Mouse (Mus musculus): ENCODE results near the gene Gm10295.

Gene Gm10295

DNA sequence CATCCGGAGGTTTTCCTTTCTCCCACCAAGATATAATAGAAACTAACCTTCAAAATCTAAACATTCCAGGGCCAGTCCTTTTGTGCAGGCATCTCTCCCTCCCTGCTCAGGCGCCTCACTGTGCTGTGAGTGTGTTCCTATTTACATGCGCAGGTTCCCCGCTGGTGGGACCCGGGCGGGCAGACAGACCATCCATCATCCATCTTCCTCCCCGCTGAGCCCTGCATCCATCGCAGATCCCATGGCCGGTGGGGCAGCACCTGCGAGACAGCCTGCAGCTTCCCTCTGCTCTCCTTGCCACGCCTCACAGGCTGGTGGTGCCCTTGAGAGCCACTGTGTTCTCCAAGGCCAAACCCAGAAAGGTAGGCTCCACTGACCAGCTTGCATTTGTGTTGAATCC lies at the start of gene Gm10295:
Gene Gm10295, minus strand, starts transcription at position 122 of the 400 bp plus-strand sequence.
- in situ Hi-C loops (cut with MboI, MseI): no loop called here

GRCm38 (mm10) chr7:71401032-71401431 lies 49.7 kb upstream of the Gm10295 start:
- in situ Hi-C loops (cut with MboI, MseI): loop anchor here in 1 of 2 experiments (25.0 kb wide), 1 partner anchor 1914 kb away; no protein-coding TSS in a partner anchor

GRCm38 (mm10) chr7:71399891-71400632 lies 48.8 kb upstream of the Gm10295 start:
- in situ Hi-C loops (cut with MboI, MseI): loop anchor here (25.0 kb wide), 2 partner anchors 762 to 1913 kb away; no protein-coding TSS in a partner anchor

DNA sequence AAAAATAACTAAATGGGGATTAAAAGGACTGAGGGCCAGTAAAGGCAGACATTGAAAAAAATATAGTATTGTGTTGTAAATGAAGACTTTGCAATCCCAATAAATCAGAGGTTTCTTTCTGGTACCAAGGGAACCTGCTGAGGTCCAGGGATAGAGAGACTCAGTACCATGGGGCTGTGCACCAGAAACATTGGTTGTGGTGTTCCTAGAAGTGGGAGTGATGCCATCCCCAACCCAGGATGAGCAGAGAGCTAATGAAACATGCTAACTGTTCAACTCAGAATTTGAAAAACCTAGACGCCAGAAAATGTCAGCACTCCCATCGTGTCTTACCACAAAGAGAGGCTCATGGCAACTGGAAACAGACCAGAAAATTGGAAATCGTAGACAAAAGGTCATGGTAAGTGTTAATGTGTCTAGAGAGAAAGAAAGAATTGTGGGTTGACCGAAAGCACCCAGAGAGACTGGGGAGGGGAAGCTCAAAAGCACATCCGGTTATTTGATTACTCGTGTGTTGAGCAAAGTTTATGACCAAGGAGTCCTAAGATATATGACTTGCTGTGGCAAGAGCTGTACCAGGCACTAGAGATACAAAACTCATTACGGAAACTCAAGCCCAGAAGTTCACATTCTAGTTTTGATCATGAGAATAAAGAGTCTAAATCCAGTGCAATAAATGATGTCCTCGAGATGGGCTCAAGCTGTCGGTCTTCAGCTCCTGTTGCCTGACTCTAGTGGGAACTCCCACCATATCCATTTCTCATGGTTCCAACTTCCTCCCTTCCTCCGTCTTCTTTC lies 47.9 kb upstream of the Gm10295 start:
- in situ Hi-C loops (cut with MboI, MseI): loop anchor here in 1 of 2 experiments (25.0 kb wide), 1 partner anchor 763 kb away; no protein-coding TSS in a partner anchor

DNA sequence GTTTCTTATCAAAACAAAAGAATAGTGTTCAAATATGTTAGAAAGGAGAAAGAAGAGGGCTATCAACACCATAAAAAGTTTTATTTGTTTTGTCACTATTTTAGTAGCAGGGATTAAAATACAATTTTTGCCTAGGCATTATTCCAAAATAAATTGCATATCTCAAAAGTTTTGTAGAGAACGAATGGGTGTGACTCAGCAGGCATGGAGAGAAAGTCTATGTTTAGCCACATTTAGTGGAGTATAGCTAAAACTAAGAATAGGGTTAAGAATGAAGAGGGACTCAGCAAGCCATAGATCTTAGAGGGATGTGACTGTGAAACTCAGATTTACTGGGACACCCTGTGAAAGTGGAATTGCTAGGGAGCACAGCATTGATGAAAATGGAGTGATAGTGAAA lies 47.1 kb upstream of the Gm10295 start:
- in situ Hi-C loops (cut with MboI, MseI): loop anchor here in 1 of 2 experiments (25.0 kb wide), 1 partner anchor 764 kb away; no protein-coding TSS in a partner anchor

- in situ Hi-C loops (cut with MboI, MseI): loop anchor here in 1 of 2 experiments (25.0 kb wide), 1 partner anchor 769 kb away; no protein-coding TSS in a partner anchor
Measured at GRCm38 (mm10) chr7:71392795-71393341, 41.6 kb upstream of the Gm10295 start.

DNA sequence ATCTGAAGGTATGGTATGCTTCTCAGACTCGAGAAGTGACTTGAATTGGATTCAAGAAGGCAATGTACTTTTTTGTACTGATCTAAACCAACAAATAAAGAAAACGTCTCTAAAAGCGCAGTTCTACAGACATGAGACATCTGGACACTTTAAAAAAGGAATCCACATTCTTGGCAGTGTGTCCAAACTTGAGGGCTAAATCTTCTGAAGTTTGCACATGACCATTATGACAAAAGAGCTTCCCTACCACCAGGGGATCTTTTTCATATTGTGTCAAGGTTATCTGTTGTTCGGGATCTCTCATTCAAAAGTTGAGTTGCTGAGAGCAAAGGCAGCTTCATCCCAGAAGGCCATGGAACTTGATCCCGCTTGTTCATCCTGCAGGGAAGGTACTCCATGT lies 40.0 kb upstream of the Gm10295 start:
- in situ Hi-C loops (cut with MboI, MseI): loop anchor here in 1 of 2 experiments (25.0 kb wide), 1 partner anchor 771 kb away; no protein-coding TSS in a partner anchor

- in situ Hi-C loops (cut with MboI, MseI): loop anchor here in 1 of 2 experiments (25.0 kb wide), 1 partner anchor 772 kb away; no protein-coding TSS in a partner anchor
Measured at GRCm38 (mm10) chr7:71390291-71390690, 39.0 kb upstream of the Gm10295 start.

- in situ Hi-C loops (cut with MboI, MseI): loop anchor here (10.0 to 25.0 kb wide), 2 partner anchors 479 to 776 kb away; no protein-coding TSS in a partner anchor
Measured at GRCm38 (mm10) chr7:71386050-71386449, 34.8 kb upstream of the Gm10295 start.

DNA sequence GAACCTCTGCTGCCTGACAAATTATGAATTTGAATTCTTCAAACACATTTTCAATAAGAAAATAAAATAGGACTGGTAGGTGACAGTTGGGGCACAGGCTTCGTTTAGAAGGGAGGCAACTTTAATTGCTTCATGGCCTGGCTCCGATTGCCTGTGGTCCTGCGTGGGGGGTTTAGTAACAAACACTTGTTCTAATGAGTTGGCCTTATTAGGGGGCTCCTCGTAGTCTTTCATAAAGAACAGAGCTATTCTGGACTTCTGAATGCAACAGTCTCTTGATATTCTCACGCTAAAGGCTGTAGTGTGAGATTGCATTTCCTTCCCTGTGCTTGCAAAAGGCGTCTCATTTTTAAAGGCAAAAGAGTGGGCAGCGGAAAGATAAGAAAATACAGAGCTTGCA lies 33.6 kb upstream of the Gm10295 start:
- in situ Hi-C loops (cut with MboI, MseI): loop anchor here (5.0 to 25.0 kb wide), 3 partner anchors 480 to 777 kb away; no protein-coding TSS in a partner anchor

GRCm38 (mm10) chr7:71383341-71384130 lies 32.3 kb upstream of the Gm10295 start:
- in situ Hi-C loops (cut with MboI, MseI): loop anchor here (5.0 to 25.0 kb wide), 3 partner anchors 481 to 779 kb away; no protein-coding TSS in a partner anchor

GRCm38 (mm10) chr7:71379826-71380825 lies 28.8 kb upstream of the Gm10295 start:
- in situ Hi-C loops (cut with MboI, MseI): loop anchor here (5.0 to 25.0 kb wide), 3 partner anchors 485 to 782 kb away; no protein-coding TSS in a partner anchor

DNA sequence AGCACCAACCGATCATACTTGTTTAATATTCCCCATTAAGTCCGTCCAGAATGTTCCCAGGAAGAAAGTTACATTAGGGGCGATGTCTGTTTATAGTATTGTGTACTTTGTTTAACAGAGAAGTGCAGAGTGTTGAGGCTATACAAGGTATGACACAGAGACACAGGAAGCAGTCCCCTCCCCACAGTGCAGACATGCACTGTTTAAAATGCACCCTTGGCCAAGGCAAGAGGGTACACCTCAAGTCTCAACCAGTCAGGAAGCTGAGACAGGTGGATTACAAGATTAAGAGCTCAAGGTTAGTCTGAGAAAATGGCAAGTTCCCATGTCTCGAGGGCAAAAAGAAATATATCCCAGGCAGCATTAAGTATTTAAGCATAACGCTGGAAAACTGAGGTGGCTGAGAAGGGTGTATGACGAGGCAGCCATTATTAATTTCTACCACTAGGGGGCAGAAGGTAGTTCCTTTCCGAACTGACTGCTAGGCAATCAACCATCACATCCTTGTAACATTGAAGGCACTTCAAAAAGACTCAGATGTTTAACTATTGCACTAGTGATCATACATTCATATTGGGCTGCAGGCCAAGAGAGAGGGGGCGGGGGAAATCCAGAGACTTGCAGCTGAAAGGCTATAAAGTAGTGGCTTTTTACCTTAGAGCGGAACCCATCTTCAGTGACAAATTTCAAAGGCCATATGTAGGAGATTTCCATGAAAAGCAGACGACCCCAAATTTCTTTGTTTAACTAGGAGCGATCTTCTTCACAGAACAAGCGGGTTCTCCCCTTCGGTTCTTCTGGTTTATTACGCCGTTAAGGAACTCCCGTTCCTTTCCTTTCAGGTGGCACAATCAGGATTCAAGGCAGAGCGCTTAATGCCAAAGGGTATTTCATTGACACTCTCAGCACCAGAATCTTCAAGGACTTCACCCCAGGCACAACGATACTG lies 27.8 kb upstream of the Gm10295 start:
- in situ Hi-C loops (cut with MboI, MseI): loop anchor here in 1 of 2 experiments (25.0 kb wide), 1 partner anchor 783 kb away; no protein-coding TSS in a partner anchor

GRCm38 (mm10) chr7:71377983-71378382 lies 26.7 kb upstream of the Gm10295 start:
- in situ Hi-C loops (cut with MboI, MseI): loop anchor here in 1 of 2 experiments (25.0 kb wide), 1 partner anchor 784 kb away; no protein-coding TSS in a partner anchor

- in situ Hi-C loops (cut with MboI, MseI): loop anchor here in 1 of 2 experiments (5.0 kb wide), 1 partner anchor 778 kb away; no protein-coding TSS in a partner anchor
Measured at GRCm38 (mm10) chr7:71374059-71374458, 22.8 kb upstream of the Gm10295 start.

DNA sequence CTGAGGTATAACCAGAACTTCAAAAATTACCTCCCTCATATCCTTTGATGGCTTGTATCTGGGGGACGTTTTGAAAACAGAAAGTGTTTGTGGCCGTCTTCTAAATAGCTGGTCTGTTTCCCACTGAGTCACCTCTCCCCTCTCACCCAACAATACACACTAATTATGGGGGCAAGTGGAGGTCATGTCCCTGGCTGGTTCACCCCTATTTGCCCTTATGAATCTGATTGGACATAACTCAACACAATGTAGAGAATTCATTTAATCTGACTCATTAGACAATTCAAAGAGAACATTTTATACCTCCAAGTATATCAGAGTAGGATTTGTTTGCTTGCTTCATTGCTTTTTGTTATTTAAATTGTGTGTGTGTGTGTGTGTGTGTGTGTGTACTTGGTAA lies 20.6 kb upstream of the Gm10295 start:
- in situ Hi-C loops (cut with MboI, MseI): loop anchor here in 1 of 2 experiments (5.0 kb wide), 1 partner anchor 780 kb away; no protein-coding TSS in a partner anchor

- in situ Hi-C loops (cut with MboI, MseI): loop anchor here in 1 of 2 experiments (5.0 kb wide), 1 partner anchor 782 kb away; no protein-coding TSS in a partner anchor
Measured at GRCm38 (mm10) chr7:71370746-71371145, 19.5 kb upstream of the Gm10295 start.

DNA sequence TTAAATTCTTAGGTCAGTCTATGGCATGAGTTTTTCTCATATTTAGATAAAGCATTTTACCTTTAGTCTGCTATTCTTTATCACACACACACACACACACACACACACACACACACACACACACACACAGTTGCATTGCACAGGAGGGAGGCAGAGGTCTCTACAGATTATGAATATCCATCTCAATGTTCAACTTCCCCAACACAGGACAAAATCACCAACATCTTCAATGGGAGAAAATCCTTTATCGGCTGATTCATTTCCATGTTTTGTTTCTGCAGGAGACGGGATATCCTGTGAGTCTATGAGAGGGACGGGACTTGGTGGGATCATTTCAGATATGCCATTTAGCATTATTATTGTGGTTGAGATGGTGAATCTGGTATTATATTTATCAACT lies 18.8 kb upstream of the Gm10295 start:
- in situ Hi-C loops (cut with MboI, MseI): loop anchor here in 1 of 2 experiments (5.0 kb wide), 1 partner anchor 782 kb away; no protein-coding TSS in a partner anchor
